Mouse (Mus musculus) small intestine, adult 2 months (tissue): ENCODE data around the gene Fancc. TPM values are rescaled to one million over a fixed set of nuclear protein-coding genes. Genes with fewer than 3 reads are reported as not detected.

Experiments
- H3K27ac ChIP-seq: fragments of 200-500 bp; 2 replicates; pipeline ENCODE4 v1.5.1; 2012; ENCODE audit warnings: low read depth, low read length, control low read depth, inconsistent platforms; ENCODE audit not compliant: insufficient read depth
- H3K27me3 ChIP-seq: fragments of 200-500 bp; 2 replicates; pipeline ENCODE4 v1.6.1; 2012; ENCODE audit warnings: mild to moderate bottlenecking, moderate library complexity, low read length, inconsistent platforms; ENCODE audit not compliant: control insufficient read depth, insufficient read depth
- H3K36me3 ChIP-seq: fragments of 200-500 bp; 2 replicates; pipeline ENCODE4 v1.6.1; 2012; ENCODE audit warnings: mild to moderate bottlenecking, low read length, control low read depth, inconsistent platforms; ENCODE audit not compliant: control insufficient read depth, insufficient read depth
- H3K4me1 ChIP-seq: fragments of 200-500 bp; 2 replicates; pipeline ENCODE4 v1.6.1; 2012; ENCODE audit warnings: low read length, inconsistent platforms, mixed read lengths; ENCODE audit not compliant: control insufficient read depth, insufficient read depth, insufficient read length
- H3K4me3 ChIP-seq: fragments of 200-500 bp; 2 replicates; pipeline ENCODE4 v1.5.1; 2012; ENCODE audit warnings: low read depth, mild to moderate bottlenecking, control low read depth, inconsistent platforms, low read length, moderate library complexity
- CTCF ChIP-seq: fragments of 200-500 bp; IDR thresholded peaks from 2 replicates; pipeline ENCODE4 v1.5.1; 2012; ENCODE audit warnings: low read depth, mild to moderate bottlenecking, control low read depth, inconsistent platforms, low read length, moderate library complexity, mixed read lengths; ENCODE audit not compliant: insufficient replicate concordance, insufficient read length; ENCODE audit errors: extremely low read depth
- POLR2A ChIP-seq: fragments of 200-500 bp; IDR thresholded peaks from 2 replicates; pipeline ENCODE4 v1.6.1; 2012; ENCODE audit warnings: low read depth, mild to moderate bottlenecking, control low read depth, inconsistent platforms, low read length, moderate library complexity
- WGBS: fragments of 180-500 bp; shearing (Covaris S2); methylation state at CpG from one replicate; pipeline ENCODE4 v1.1.7; 2018; 5-methylcytosine and 5-hydroxymethylcytosine counted together
- polyA plus RNA-seq: library from polyadenylated mRNA; depleted of rRNA; stranded (reverse); fragments of >200 nt; gene quantifications from 2 replicates; pipeline ENCODE4 v1.2.3, GENCODE M21; 2012

Fancc gene
- polyA plus RNA-seq, 1 experiment: 3.9 TPM

DNA sequence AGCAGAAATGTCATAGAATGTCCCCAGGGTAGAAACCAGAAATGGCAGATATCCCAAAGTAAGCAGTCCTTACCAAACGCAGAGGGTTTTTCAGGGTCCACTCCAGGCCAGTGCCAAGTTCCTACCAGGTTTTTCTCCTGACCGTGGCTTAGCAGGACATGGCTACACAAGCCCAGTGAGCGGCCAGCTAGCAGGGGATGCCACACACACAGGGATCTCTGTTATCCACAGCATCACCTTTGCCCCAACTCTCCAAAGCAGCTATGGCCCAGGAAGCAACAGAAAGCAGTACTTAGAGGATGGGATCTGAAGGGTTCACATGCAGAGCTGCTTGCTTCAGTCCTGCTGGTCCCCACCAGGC is 192.3 kb downstream of the Fancc start:
- H3K4me3 ChIP-seq: no peak overlapping the region
- H3K27me3 ChIP-seq: no peaks in the 10 kb centered on the region
- TF ChIP-seq CTCF: no peak
- TF ChIP-seq POLR2A: no peak
- peak overlapping the region; percentile 14; the same call in 1 of the 2 replicates for H3K27ac ChIP-seq
- 64% methylated on average over 3 of the region's 3 CpGs for WGBS
- H3K36me3 ChIP-seq: peaks cover 38% of the 10 kb centered on the region
- peaks cover 26% of the 10 kb centered on the region for H3K4me1 ChIP-seq

DNA sequence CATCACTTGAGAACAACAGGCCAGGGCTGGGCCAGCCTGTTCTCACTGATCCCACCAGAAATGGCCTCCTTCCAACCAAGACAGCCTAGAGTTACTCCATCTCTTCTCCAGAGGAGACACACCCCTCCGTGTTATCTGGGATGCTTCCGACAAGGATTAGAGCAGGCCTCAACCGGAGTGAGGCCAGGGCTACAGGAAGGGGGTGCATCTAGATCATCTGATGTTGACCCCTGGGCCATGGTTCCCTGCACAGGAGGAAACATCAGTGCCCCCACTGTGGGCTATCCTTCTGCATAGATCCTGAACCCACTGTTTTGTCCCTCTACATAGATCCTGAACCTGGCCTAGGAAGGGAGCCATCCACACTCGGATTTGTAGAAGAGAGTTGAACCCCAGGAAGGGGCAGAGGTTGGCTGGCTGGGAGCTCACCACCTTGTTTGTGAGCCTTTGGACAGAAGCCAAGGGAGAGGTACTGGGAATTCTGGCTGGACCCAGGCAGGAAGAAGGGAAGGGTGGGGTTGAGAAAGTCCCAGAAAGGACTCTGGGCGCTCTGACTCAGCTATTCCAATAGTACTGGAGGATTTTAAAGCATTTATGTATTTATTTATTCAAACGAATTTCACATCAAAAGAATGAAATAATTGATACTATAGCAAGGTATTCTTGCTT is 192.8 kb downstream of the Fancc start:
- Histone ChIP-seq H3K27me3 (no peaks in the 10 kb centered on the region), H3K4me1 (peaks cover 26% of the 10 kb centered on the region), H3K27ac (peak overlapping the region; percentile 17; the same call in 1 of the 2 replicates), H3K4me3 (no peak overlapping the region), H3K36me3 (peaks cover 40% of the 10 kb centered on the region)
- TF ChIP-seq POLR2A (no peak), CTCF (no peak)
- 20% methylated on average over 6 of the region's 6 CpGs for WGBS

DNA sequence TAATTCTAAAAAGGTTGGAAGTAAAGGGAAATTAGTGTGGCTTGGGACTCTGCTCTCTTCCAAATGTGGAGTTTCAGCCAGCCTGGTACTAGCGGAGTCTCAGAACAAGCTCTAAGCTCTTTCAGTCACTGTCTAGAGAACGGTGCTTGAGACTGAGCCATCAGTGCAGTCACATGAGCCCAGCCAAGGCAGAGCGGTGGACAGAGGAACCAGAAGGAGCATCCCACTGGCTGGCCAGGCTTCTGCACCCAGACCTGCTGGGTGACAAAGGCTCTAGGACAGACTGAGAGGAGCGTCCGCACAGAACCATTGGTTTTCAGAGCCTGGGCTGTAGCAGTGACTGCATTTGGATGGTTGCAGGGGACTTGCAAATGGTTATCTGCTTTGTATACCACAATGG is 194.7 kb downstream of the Fancc start:
- Histone ChIP-seq H3K27me3 (no peaks in the 10 kb centered on the region), H3K4me1 (peaks cover 26% of the 10 kb centered on the region), H3K4me3 (no peak overlapping the region), H3K36me3 (peaks cover 54% of the 10 kb centered on the region), H3K27ac (no peak overlapping the region)
- 93% methylated on average over 5 of the region's 5 CpGs for WGBS
- TF ChIP-seq CTCF: no peak
- TF ChIP-seq POLR2A: no peak

DNA sequence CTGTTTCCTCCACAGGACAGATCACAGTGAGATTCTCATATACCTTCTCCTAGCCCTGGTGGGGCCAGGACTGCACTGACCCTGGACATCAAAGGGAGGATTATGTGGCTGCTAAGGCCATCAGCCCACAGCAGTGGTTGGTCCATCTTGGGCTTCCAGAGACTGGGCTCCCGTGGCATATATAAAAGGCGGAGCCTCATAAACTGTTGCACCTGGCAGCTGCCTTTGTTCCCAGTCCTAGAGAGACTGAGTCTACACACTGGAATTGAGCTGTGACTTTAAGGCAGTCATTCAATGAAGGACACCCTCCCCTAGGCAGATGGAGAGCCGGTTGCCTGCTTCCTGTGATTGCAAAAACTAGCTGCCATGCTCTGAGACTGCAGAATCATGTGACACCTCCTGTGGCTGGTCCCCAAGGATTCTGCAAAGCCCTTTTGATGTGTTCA is 195.3 kb downstream of the Fancc start:
- Histone ChIP-seq H3K36me3 (peaks cover 59% of the 10 kb centered on the region), H3K4me1 (peaks cover 26% of the 10 kb centered on the region), H3K4me3 (no peak overlapping the region), H3K27me3 (no peaks in the 10 kb centered on the region), H3K27ac (no peak overlapping the region)
- TF ChIP-seq CTCF: no peak
- no peak for TF ChIP-seq POLR2A
- 18% methylated on average over 3 of the region's 3 CpGs for WGBS

DNA sequence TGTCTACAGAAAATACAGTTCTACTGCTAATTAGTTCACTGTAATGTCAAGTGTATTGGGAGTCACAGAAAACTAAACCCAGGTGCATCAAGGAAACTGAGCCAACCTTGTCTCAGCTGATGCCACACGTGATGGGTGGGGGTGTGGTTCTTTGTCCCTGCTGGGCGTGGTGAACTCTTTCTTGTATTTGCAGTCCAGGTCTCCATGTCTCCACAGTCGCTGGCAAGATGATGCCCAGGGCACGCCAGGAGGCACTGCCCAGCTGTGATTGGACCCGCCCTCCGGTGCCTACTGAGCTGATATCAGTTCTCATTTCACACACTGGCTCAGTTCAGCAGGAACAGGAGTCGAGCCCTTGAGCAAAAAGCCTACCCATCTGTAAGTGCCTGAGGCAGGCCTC is 196.1 kb downstream of the Fancc start:
- Histone ChIP-seq H3K36me3 (peaks cover 65% of the 10 kb centered on the region), H3K27me3 (no peaks in the 10 kb centered on the region), H3K4me3 (no peak overlapping the region), H3K4me1 (peaks cover 26% of the 10 kb centered on the region), H3K27ac (no peak overlapping the region)
- 28% methylated on average over 7 of the region's 7 CpGs for WGBS
- TF ChIP-seq CTCF: no peak

DNA sequence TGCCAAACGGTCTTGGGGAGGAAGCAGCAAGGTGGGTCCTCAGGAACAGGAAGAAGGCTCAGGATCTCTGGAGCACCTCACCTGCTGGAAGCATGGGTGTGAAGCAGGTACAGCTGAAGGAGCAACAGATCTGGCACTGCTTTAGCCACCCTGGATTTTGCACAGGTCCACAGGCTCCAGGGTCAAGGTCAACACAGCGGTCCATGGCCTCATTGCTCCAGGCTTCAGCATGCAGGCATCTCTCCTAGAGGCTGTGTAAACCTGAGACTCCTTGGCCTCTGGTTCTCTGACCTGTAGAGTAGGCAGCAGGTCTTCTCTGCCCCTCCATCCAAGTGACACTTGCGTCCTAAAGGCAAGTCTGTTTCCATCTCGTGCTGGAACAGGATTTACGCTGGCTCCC is 198.1 kb downstream of the Fancc start:
- Histone ChIP-seq H3K4me1 (peaks cover 14% of the 10 kb centered on the region), H3K27ac (no peak overlapping the region), H3K36me3 (peaks cover 68% of the 10 kb centered on the region), H3K4me3 (no peak overlapping the region), H3K27me3 (no peaks in the 10 kb centered on the region)
- WGBS: 81% methylated on average over 5 of the region's 5 CpGs
- TF ChIP-seq POLR2A (no peak), CTCF (no peak)

DNA sequence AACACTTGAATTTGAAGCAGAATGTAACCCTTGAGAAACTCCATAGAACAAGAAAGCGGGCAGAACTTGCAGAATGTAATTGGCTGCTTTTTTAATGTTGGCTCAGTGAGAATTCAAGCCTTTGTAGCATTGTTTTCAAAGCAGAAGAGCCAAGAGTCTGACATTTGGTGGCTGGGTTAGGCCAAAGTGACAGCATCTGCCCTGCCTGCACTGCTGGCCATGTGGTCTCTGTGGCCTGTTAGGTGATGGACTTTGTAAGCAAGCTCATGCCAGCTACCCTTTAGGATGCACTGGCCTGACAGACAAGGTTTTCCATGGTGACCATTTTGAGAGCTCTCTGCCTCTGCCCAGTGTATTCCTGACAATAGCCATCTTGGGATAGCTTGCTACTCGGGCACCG is 199.1 kb downstream of the Fancc start:
- Histone ChIP-seq H3K4me1 (peaks cover 16% of the 10 kb centered on the region), H3K4me3 (no peak overlapping the region), H3K27me3 (no peaks in the 10 kb centered on the region), H3K36me3 (peaks cover 59% of the 10 kb centered on the region), H3K27ac (no peak overlapping the region)
- TF ChIP-seq CTCF: no peak
- TF ChIP-seq POLR2A: no peak
- 96% methylated on average over 3 of the region's 3 CpGs for WGBS
